Mouse (Mus musculus) liver (tissue): Measurements from ENCODE around the gene Tmem161a.
A peak's percentile ranks its signal among the peaks of the same experiment; 100 is the strongest.

Source experiments
- DNase-seq: peaks from one replicate; pipeline ENCODE4 v3.0.0-alpha.2; 2020; ENCODE audit warnings: mixed read lengths

The Tmem161a gene

DNA sequence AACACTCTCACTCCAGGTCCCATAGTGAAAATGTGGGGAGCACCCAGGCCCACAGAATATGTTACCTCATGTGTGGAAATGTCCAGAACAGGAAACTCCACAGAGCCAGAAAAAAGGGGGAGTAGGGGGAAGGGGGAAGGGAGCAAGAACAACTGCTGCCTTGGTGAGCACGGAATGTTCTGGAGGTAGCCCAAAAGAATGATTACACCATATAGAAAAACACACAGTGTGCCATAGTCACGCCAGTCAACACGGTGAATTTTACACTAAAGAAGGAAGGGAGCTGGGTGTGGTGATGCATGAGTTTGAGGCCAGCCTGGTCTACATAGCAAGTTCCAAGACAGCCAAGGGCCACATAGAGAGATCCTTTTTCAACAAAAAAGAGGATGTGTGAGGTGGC lies 8.8 kb upstream of the Tmem161a start:
- no peak for DNase-seq

- peak; percentile 77 for DNase-seq
Measured at GRCm38 (mm10) chr8:70166504-70167110, 5.5 kb upstream of the Tmem161a start.

DNA sequence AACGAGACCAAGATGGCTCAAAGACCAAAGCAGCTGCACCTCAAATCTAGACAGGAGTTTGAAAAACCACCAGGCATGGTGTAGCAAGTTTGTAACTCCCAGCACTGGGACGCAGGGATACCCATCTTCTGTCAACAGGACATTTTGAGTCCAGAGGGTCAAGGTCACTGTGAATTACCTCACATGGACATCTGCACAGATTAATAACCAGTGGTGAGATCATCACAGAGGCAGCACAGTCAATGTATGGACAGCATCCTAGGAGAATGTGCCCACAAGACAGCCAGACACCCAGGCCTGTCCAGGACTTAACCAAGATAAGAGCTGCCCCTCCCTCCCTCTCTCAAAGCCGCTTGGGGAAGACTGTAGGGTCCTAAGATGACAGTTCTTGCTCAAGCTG lies 2.0 kb upstream of the Tmem161a start:
- DNase-seq: no peak

GRCm38 (mm10) chr8:70170748-70171147 lies 1.4 kb upstream of the Tmem161a start:
- no peak for DNase-seq

DNA sequence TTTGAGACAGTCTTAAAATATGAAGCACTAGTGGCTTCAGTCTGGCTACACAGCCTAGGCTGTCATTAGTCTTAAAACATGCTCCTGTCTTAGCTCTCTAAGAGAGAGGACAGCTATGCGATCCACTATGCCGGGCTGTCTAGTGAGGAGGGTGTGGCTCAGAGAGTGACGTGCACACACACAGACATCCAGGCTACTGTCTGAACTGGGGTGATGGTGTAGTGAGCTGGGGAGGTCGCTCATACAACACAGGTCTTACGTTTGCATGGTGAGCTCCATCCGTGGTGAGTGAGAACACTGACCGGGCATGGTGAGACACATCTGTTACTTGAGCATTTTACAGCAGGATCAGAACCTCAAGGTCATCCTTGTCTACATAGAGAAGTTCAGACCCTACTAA lies 916 bp upstream of the Tmem161a start:
- DNase-seq: peak; percentile 34

GRCm38 (mm10) chr8:70173320-70173719 lies 1.2 kb downstream of the Tmem161a start:
- peak; percentile 77 for DNase-seq

- DNase-seq: no peak
Measured at GRCm38 (mm10) chr8:70174079-70174478, 1.9 kb downstream of the Tmem161a start.

- DNase-seq: no peak
Measured at GRCm38 (mm10) chr8:70178231-70178630, 6.1 kb downstream of the Tmem161a start.

DNA sequence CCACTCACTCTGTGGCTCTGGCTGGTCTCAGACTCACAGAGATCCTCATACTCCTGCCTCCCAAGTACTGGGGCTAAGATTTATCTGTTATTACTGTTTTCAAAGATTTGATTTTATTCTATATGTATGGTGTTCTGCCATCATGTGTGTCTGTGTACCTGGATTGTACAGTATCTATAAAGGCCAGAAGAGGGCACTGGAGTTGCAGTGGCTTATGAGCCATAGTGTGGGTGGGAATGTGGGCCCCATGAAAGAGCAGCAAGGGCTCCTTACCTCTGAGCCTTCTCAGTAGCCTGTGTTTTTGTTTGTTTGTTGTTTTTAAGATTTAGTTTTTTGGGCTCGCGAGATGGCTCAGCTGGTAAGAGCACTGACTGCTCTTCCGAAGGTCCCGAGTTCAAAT lies 6.9 kb downstream of the Tmem161a start:
- no peak for DNase-seq

DNA sequence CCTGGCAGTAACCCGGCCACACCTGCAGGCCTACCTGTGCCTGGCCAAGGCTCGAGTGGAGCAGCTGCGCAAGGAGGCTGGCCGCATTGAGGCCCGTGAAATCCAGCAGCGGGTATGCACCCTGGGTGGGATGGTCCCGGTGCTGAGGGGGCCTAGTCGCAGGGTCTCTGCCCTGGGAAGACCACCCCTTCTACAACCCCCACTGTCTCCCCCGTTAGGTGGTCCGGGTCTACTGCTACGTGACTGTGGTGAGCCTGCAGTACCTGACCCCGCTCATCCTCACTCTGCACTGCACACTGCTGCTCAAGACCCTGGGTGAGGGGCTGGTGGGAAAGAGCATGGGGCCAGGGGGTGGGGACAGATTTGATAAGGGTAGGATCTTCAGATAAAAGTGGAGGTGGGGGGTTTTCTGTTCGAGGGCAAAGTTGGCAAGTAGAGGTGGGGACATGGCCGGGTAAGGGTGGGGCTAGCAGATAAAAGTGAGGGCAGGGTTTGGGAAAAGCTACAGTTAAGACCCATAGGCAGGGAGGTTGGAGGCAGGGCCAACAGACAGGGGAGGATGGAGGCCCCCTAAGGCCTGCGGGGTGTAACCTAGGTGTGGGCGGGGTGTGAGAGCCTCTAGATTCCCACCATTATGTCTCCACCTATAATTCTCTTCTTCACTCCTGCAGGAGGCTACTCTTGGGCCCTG lies 9.2 kb downstream of the Tmem161a start:
- DNase-seq: peak; percentile 78

DNA sequence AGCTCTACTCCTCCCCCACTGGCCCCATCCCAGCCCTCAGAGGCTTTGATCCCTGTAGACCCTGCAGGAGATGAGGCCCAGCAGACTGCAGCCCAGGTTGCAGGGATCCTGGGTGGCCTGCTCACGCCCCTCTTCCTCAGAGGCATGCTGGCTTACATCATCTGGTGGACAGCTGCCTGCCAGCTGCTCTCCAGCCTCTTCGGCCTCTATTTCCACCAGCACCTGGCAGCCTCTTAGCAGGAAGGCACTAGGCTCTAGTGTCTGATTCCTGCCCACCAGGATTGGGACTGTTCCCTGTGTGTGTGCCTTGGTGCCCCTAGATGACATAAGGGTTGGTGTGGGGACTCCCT lies 9.7 kb downstream of the Tmem161a start:
- no peak for DNase-seq

- no peak for DNase-seq
Measured at GRCm38 (mm10) chr8:70183194-70183593, 11.0 kb downstream of the Tmem161a start.

DNA sequence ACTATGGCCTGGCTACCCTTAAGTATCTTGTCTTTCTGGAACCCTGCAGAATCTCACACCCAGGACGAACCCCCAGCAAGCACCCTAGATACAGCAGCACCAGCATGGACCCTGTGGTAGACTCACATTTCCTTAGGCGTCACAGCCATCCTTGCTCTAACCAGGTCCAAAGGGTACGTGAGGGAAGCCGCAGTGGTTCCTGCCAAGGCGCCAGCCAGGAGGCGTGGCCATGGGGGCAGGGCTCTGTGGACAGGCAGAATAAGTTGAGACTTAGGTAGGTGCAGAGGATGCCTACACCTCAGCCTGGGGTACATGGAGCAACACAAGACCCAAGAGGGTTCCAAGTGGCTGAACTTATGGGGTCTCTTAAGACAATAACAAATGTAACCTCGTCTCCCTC lies 16.6 kb downstream of the Tmem161a start:
- no peak for DNase-seq

DNA sequence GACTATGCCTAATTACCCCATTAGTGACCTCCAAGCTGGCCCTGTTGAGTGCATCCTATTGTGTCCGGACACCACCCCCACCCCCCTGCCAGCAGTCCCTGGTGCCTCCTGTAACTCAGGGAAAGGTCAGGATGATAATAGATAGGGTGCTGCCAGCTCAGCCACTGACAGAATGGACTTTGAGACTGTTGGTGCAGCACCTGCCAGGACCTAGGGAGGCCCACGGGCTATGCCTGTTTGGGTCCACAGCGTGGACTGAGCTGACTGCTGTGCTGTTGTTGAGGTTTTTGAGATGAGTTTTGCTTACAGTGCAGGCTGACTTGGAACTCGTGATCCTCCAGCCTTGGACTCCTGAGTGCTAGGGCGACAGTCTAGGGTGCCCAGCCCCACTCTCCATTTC lies 21.1 kb downstream of the Tmem161a start:
- no peak for DNase-seq

- DNase-seq: no peak
Measured at GRCm38 (mm10) chr8:70194191-70194590, 22.0 kb downstream of the Tmem161a start.

- no peak for DNase-seq
Measured at GRCm38 (mm10) chr8:70195762-70196161, 23.6 kb downstream of the Tmem161a start.

- DNase-seq: no peak
Measured at GRCm38 (mm10) chr8:70197603-70198002, 25.4 kb downstream of the Tmem161a start.

DNA sequence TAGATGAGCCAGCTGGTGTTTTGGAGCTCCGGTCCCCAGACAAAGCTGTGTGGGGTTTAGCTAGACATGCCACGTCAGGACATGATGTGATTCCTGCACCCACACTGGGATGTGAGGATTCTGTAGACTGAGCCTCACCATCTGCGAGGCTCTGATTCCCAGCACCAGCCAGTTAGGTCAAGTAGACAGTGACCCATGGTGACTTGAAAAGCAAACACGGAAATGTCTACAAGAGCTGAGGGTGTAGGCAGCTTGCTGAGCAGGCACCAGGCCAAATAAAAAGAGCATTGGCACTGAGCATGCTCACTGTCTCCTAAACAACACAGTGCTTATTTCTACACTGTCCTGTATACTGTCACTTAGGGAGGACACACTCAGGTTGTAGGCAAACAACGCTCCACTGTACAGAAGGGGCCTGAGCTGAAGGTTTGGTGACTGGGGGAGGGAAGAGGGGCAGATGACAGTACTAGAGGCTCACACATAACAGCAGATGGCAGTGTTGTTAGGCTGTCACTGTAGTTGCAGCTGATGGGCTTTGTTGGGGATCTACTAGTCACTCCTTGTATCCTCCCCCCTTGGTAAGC lies 28.0 kb downstream of the Tmem161a start:
- no peak for DNase-seq

GRCm38 (mm10) chr8:70201417-70201816 lies 29.3 kb downstream of the Tmem161a start:
- peak; percentile 70 for DNase-seq

- DNase-seq: no peak
Measured at GRCm38 (mm10) chr8:70203072-70203471, 30.9 kb downstream of the Tmem161a start.

DNA sequence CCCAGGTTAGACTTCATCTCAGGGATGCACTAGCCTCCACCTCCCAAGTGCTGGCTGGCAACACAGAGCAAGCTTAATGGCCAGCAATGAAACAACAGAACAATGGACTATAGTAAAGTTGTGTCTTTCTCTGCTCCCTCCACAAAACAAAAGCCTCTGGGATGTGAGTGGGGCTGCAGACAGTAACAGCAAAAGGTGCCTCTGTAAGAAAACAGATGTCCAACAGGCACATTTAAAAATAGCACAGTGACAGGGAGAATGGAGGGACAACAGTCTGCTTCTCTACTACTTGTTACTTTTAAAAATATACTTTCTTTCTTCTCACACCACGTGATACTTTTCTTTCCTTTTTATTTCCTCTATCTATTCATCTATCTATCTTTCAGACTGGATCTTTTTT lies 32.6 kb downstream of the Tmem161a start:
- DNase-seq: no peak

- no peak for DNase-seq
Measured at GRCm38 (mm10) chr8:70208130-70208529, 36.0 kb downstream of the Tmem161a start.

GRCm38 (mm10) chr8:70210538-70210937 lies 38.4 kb downstream of the Tmem161a start:
- DNase-seq: no peak

GRCm38 (mm10) chr8:70211275-70211674 lies 39.1 kb downstream of the Tmem161a start:
- DNase-seq: no peak

- peak; percentile 61 for DNase-seq
Measured at GRCm38 (mm10) chr8:70211726-70212111, 39.6 kb downstream of the Tmem161a start.
